Mouse (Mus musculus) urinary bladder, postnatal 4 days (tissue): Measurements from ENCODE around the gene Omt2b.
"Not testable (repeated sequence)": the region's sequence is repeated elsewhere in the genome, so short reads cannot be mapped to it uniquely, and the experiment has no call there.

Experiments used
- DNase-seq, 2 experiments: peaks; one replicate each; pipeline ENCODE4 v3.0.0; 2021 to 2022; ENCODE audit warnings: low spot score in 2 of 2

Gene Omt2b

GRCm38 (mm10) chr9:78351504-78352220, 24.3 kb downstream of the Omt2b start:
- no peak for DNase-seq

GRCm38 (mm10) chr9:78354665-78355578, 27.5 kb downstream of the Omt2b start:
- DNase-seq = no peak

- DNase-seq = no peak
Measured at GRCm38 (mm10) chr9:78355611-78356010, 28.2 kb downstream of the Omt2b start, which contains the start of gene Gsta2. Gene Gsta2, minus strand, starts transcription at chr9:78355788.

- peak in 1 of 2 experiments; percentile 68 for DNase-seq
Measured at GRCm38 (mm10) chr9:78358053-78358452, 30.7 kb downstream of the Omt2b start.

GRCm38 (mm10) chr9:78359750-78360483, 32.5 kb downstream of the Omt2b start:
- no peak for DNase-seq

- no peak for DNase-seq
Measured at GRCm38 (mm10) chr9:78360484-78360872, 33.1 kb downstream of the Omt2b start.

GRCm38 (mm10) chr9:78363374-78363773, 36.0 kb downstream of the Omt2b start:
- DNase-seq = no peak

- no peak for DNase-seq
Measured at GRCm38 (mm10) chr9:78364701-78365100, 37.3 kb downstream of the Omt2b start.

GRCm38 (mm10) chr9:78365850-78366544, 38.6 kb downstream of the Omt2b start:
- DNase-seq = no peak

GRCm38 (mm10) chr9:78367959-78368358, 40.6 kb downstream of the Omt2b start, which contains the start of gene Dppa5a:
Gene Dppa5a, minus strand, starts transcription at chr9:78368177.
- DNase-seq = not testable (repeated sequence)

- DNase-seq = no peak
Measured at GRCm38 (mm10) chr9:78368671-78369293, 41.4 kb downstream of the Omt2b start.

- no peak for DNase-seq
Measured at GRCm38 (mm10) chr9:78369349-78369748, 42.0 kb downstream of the Omt2b start.

GRCm38 (mm10) chr9:78369786-78370185, 42.4 kb downstream of the Omt2b start:
- no peak for DNase-seq

- no peak for DNase-seq
Measured at GRCm38 (mm10) chr9:78371441-78371840, 44.1 kb downstream of the Omt2b start.

GRCm38 (mm10) chr9:78372827-78373504, 45.6 kb downstream of the Omt2b start:
- no peak for DNase-seq

- no peak for DNase-seq
Measured at GRCm38 (mm10) chr9:78374397-78374796, 47.0 kb downstream of the Omt2b start.

- DNase-seq = no peak
Measured at GRCm38 (mm10) chr9:78374885-78375389, 47.5 kb downstream of the Omt2b start.

GRCm38 (mm10) chr9:78375486-78375885, 48.1 kb downstream of the Omt2b start:
- DNase-seq = no peak

GRCm38 (mm10) chr9:78377546-78377945, 50.2 kb downstream of the Omt2b start:
- no peak for DNase-seq
